Mouse (Mus musculus): ENCODE data around the gene Rasl10b. TPM values are rescaled to one million over a fixed set of nuclear protein-coding genes. Genes with fewer than 3 reads are reported as not detected.
A peak's percentile ranks its signal among the peaks of the same experiment; 100 is the strongest.

Gene Rasl10b
- polyA plus RNA-seq, 1 experiment from 2014 or later, result 8.1 TPM

DNA sequence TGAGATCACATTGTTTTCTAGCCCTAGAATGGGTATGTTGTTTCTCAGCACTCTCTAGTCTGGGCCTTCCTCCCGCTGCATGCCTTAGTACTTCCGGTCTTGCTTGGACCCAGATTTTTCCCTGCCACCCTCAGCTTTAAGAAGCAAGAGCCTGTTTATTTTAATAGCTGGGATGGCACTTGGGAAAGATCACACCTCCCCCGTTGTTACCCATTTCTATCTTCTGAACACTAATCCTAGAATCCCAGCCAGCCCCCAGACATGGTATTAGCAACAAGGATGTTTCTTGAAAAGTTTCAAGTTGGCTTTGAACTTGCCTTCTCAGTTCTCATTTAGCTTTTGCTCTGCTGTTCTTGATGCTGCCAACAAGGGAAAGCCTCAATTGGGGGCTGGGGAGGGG is 2.5 kb upstream of the Rasl10b start:
- peaks cover 24% of the 10 kb centered on the region for H3K4me1 ChIP-seq (replicated peaks)
- H3K27ac ChIP-seq, result no peak overlapping the region
- H3K4me2 ChIP-seq, result no peak overlapping the region
- peaks cover 5% of the 10 kb centered on the region; the same call in 1 of the 2 replicates for H3K27me3 ChIP-seq
- 48% methylated on average over 3 of the region's 3 CpGs for WGBS
- H3K36me3 ChIP-seq, result peaks cover 18% of the 10 kb centered on the region; the same call in 1 of the 2 replicates
- ATAC-seq (replicated peaks; ENCODE audit: insufficient number of reproducible peaks, insufficient read depth, low FRiP score, low read depth), result no peak
- no peaks in the 10 kb centered on the region for H3K9me3 ChIP-seq (replicated peaks)
- no peak overlapping the region for H3K9ac ChIP-seq
- no peak overlapping the region for H3K4me3 ChIP-seq

DNA sequence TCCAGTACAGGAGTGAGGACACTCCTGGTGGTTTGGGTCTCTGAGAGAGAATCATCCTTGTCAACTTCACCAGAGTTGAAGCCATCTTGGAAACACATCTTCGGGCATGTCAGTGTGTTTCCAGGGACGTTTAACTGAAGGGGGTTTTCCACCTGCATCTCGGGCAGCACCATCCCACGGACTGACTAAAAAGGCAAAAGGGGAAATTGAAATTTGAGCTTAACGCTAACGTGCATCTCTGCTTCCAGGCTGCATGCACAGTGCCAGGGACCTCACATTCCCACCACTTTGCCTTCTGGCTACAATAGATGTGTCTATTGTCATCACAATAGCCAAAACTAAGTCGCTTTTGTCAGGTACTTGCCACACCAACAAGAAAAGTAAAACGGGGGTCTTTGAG is 695 bp upstream of the Rasl10b start:
- Histone ChIP-seq H3K27ac (no peak overlapping the region), H3K36me3 (peaks cover 8% of the 10 kb centered on the region; the same call in 1 of the 2 replicates), H3K4me3 (no peak overlapping the region), H3K4me1 (replicated peaks) (peaks cover 24% of the 10 kb centered on the region), H3K9ac (no peak overlapping the region), H3K4me2 (no peak overlapping the region), H3K9me3 (replicated peaks) (no peaks in the 10 kb centered on the region), H3K27me3 (peaks cover 9% of the 10 kb centered on the region; the same call in 1 of the 2 replicates)
- no peak for ATAC-seq (replicated peaks; ENCODE audit: insufficient number of reproducible peaks, insufficient read depth, low FRiP score, low read depth)
- 42% methylated on average over 8 of the region's 8 CpGs for WGBS

DNA sequence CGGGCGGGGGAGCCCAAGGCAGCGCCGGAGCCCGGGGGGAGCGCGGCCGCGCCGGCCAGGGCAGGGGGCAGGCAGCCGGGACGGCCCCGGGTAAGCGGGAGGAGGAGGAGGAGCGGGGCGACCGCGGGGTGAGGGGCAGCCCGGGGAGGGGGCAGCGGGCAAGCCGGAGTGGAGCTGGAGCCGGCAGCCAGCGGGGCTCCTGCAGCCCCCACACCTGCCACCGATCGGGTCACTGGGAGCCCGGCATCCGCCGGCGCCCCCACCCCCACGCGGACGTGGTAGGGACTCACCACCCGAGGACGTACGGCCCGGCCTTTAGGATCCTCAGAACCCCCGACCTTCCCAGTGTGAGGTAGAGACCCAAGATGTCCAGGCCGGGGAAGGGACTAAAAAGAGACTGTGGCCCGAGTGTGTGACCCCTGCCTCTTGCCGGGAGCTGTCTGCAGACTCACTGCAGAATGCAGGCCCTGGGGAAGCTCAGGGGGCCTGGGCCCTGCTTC is 905 bp downstream of the Rasl10b start:
- ATAC-seq (replicated peaks; ENCODE audit: insufficient number of reproducible peaks, insufficient read depth, low FRiP score, low read depth), result 0 out of 2 replicates have a peak, but pooled peaks have one; percentile 25
- Histone ChIP-seq H3K27ac (peak overlapping the region; percentile 38; the same call in 1 of the 2 replicates), H3K9me3 (replicated peaks) (no peaks in the 10 kb centered on the region), H3K4me1 (replicated peaks) (peaks cover 24% of the 10 kb centered on the region), H3K36me3 (no peaks in the 10 kb centered on the region), H3K9ac (peak overlapping the region; percentile 73), H3K27me3 (peaks cover 9% of the 10 kb centered on the region; the same call in 1 of the 2 replicates), H3K4me3 (peak overlapping the region; percentile 87), H3K4me2 (peak overlapping the region; percentile 91)
- WGBS, result 3% methylated on average over 26 of the region's 40 CpGs

- Histone ChIP-seq H3K36me3 (no peaks in the 10 kb centered on the region), H3K4me3 (peak overlapping the region; percentile 87), H3K9ac (no peak overlapping the region), H3K4me1 (replicated peaks) (peaks cover 24% of the 10 kb centered on the region), H3K4me2 (peak overlapping the region; percentile 91), H3K27ac (no peak overlapping the region), H3K9me3 (replicated peaks) (no peaks in the 10 kb centered on the region), H3K27me3 (peaks cover 9% of the 10 kb centered on the region; the same call in 1 of the 2 replicates)
- no peak for ATAC-seq (replicated peaks; ENCODE audit: insufficient number of reproducible peaks, insufficient read depth, low FRiP score, low read depth)
- WGBS, result 71% methylated on average over 6 of the region's 6 CpGs
Observed at GRCm38 (mm10) chr11:83410510-83410909, 1.6 kb downstream of the Rasl10b start.

DNA sequence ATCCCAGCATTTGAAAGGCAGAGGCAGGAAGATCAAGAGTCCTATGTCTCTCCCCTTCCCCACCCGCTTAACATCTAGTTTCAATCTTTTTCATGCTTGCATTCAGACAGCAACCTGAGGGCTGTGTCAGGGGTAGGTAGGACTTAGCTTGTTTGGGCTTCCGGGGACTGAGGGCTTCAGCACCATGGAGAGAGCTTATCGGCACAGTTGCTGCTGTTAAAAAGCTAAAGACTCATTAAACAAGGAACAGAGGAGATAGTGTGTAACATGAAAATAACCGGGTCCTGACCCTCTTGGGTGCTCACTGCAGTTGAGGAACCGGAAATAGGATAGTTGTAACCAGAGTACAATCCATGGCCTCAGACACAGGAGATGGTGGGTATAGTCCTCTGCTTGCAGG is 8.1 kb downstream of the Rasl10b start:
- Histone ChIP-seq H3K9ac (no peak overlapping the region), H3K4me2 (no peak overlapping the region), H3K27ac (no peak overlapping the region), H3K4me1 (replicated peaks) (peaks cover 7% of the 10 kb centered on the region; the same call in 1 of the 2 replicates), H3K36me3 (no peaks in the 10 kb centered on the region), H3K4me3 (no peak overlapping the region), H3K9me3 (replicated peaks) (no peaks in the 10 kb centered on the region), H3K27me3 (peaks cover 41% of the 10 kb centered on the region)
- ATAC-seq (replicated peaks; ENCODE audit: insufficient number of reproducible peaks, insufficient read depth, low FRiP score, low read depth), result no peak
- WGBS, result 8% methylated on average over 5 of the region's 5 CpGs

- Histone ChIP-seq H3K9me3 (replicated peaks) (no peaks in the 10 kb centered on the region), H3K27ac (no peak overlapping the region), H3K9ac (no peak overlapping the region), H3K36me3 (no peaks in the 10 kb centered on the region), H3K27me3 (peaks cover 42% of the 10 kb centered on the region), H3K4me3 (no peak overlapping the region), H3K4me2 (no peak overlapping the region), H3K4me1 (replicated peaks) (peaks cover 7% of the 10 kb centered on the region; the same call in 1 of the 2 replicates)
- 75% methylated on average over 7 of the region's 7 CpGs for WGBS
- no peak for ATAC-seq (replicated peaks; ENCODE audit: insufficient number of reproducible peaks, insufficient read depth, low FRiP score, low read depth)
Observed at GRCm38 (mm10) chr11:83417708-83418107, 8.8 kb downstream of the Rasl10b start.

GRCm38 (mm10) chr11:83418566-83418965 is 9.6 kb downstream of the Rasl10b start:
- H3K4me3 ChIP-seq, result no peak overlapping the region
- no peak overlapping the region for H3K9ac ChIP-seq
- peak overlapping the region; percentile 28 for H3K4me2 ChIP-seq
- H3K4me1 ChIP-seq (replicated peaks), result peaks cover 7% of the 10 kb centered on the region; the same call in 1 of the 2 replicates
- no peak overlapping the region for H3K27ac ChIP-seq
- WGBS, result 8% methylated on average over 38 of the region's 38 CpGs
- H3K36me3 ChIP-seq, result no peaks in the 10 kb centered on the region
- H3K27me3 ChIP-seq, result peaks cover 42% of the 10 kb centered on the region
- ATAC-seq (replicated peaks; ENCODE audit: insufficient number of reproducible peaks, insufficient read depth, low FRiP score, low read depth), result peak; percentile 47; the same call in 1 of the 2 replicates
- H3K9me3 ChIP-seq (replicated peaks), result no peaks in the 10 kb centered on the region

DNA sequence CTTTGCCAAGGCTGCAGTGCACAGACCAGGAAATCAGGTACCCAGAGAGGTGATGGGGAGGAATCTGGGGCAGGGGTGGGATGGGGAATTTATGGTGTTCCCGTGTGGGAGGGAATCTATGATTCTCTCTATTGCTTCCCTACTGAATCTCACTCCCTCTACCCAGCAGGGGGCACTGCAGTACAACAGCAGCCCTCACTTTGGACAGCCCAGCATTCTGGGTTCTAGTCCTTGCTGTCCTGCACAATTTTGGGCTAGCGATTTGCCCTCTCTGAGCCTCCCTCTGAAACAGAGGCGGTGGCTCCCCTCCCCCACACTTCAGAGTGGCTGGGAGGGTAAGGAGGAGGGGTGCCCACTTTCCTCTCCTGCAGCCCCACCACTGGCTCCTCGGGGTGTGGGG is 11.4 kb downstream of the Rasl10b start:
- H3K27ac ChIP-seq, result no peak overlapping the region
- no peak overlapping the region for H3K4me3 ChIP-seq
- H3K9me3 ChIP-seq (replicated peaks), result no peaks in the 10 kb centered on the region
- H3K9ac ChIP-seq, result no peak overlapping the region
- H3K4me1 ChIP-seq (replicated peaks), result peaks cover 7% of the 10 kb centered on the region; the same call in 1 of the 2 replicates
- no peak overlapping the region for H3K4me2 ChIP-seq
- H3K27me3 ChIP-seq, result peaks cover 46% of the 10 kb centered on the region
- no peak for ATAC-seq (replicated peaks; ENCODE audit: insufficient number of reproducible peaks, insufficient read depth, low FRiP score, low read depth)
- no peaks in the 10 kb centered on the region for H3K36me3 ChIP-seq
- WGBS, result 31% methylated on average over 4 of the region's 4 CpGs

DNA sequence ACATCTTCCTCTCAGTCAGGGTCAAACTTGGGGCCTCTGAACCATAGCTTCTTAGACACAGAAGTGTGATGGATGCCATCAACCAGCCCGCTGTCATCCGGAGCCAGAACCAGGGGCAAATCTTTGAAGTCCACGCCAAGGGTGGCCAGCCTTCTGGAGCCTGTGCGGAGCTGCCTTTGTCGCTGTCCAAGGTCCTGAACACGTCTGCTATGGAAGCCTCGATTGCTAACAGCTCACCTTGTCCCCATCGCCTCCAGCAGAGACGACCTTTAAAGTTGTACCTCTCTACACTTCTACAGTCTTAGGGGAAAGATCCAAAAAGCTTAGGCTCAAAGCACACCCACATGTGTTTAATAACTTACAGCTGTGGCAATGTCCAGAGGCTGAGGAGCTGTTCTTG is 12.4 kb downstream of the Rasl10b start:
- Histone ChIP-seq H3K4me2 (no peak overlapping the region), H3K4me1 (replicated peaks) (peaks cover 7% of the 10 kb centered on the region; the same call in 1 of the 2 replicates), H3K9me3 (replicated peaks) (no peaks in the 10 kb centered on the region), H3K4me3 (no peak overlapping the region), H3K27ac (no peak overlapping the region), H3K27me3 (peaks cover 55% of the 10 kb centered on the region), H3K9ac (no peak overlapping the region), H3K36me3 (no peaks in the 10 kb centered on the region)
- no peak for ATAC-seq (replicated peaks; ENCODE audit: insufficient number of reproducible peaks, insufficient read depth, low FRiP score, low read depth)
- 3% methylated on average over 9 of the region's 9 CpGs for WGBS

DNA sequence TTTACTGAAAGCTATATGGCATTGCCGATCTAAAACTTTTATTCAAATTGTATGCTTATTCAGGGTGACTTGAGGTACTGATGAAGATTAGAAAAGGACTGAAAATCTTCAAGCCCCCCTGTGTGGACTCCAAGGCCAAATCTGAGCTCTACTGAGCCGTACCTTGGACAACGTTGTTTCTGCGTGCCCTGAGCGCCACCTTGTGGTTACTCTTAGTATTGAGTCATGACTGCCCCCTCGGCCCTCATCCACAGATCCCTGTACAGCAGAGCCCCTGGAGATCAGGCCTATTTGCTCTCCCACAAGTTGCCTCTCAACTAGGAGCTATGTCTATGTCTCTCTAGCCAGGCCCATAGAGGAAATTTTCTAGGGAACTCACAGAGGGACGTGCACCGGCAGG is 15.7 kb downstream of the Rasl10b start:
- Histone ChIP-seq H3K27me3 (peaks cover 56% of the 10 kb centered on the region), H3K4me2 (no peak overlapping the region), H3K9ac (no peak overlapping the region), H3K36me3 (no peaks in the 10 kb centered on the region), H3K9me3 (replicated peaks) (no peaks in the 10 kb centered on the region), H3K4me1 (replicated peaks) (peaks cover 10% of the 10 kb centered on the region), H3K27ac (no peak overlapping the region), H3K4me3 (no peak overlapping the region)
- peak; percentile 54; the same call in 1 of the 2 replicates for ATAC-seq (replicated peaks; ENCODE audit: insufficient number of reproducible peaks, insufficient read depth, low FRiP score, low read depth)
- 5% methylated on average over 8 of the region's 8 CpGs for WGBS

DNA sequence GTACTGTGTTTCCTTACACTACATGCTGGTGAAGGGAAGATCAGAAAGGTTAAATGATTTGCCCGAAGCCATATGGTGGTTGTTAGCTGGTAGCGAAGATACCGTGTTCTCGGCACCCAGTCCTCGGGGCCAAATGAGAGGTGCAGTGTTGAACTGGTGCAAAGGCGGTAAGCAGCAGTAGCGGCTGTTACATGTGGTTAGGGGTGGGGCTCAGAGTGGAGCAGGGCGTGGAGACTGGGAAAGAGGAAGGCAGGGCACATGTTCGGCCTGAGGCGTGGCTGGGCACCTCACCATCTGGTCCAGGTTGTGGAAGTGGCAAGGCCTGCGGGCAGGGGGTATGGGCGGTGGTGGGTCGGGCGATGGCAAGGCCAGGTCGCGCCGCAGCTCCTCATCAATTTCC is 18.0 kb downstream of the Rasl10b start:
- 29% methylated on average over 17 of the region's 17 CpGs for WGBS
- Histone ChIP-seq H3K4me2 (peak overlapping the region; percentile 52), H3K4me1 (replicated peaks) (peaks cover 21% of the 10 kb centered on the region), H3K36me3 (no peaks in the 10 kb centered on the region), H3K9ac (no peak overlapping the region; the same call in 1 of the 2 replicates), H3K27me3 (peaks cover 42% of the 10 kb centered on the region), H3K27ac (no peak overlapping the region), H3K4me3 (peak overlapping the region; percentile 19; the same call in 1 of the 2 replicates), H3K9me3 (replicated peaks) (no peaks in the 10 kb centered on the region)
- no peak for ATAC-seq (replicated peaks; ENCODE audit: insufficient number of reproducible peaks, insufficient read depth, low FRiP score, low read depth)

GRCm38 (mm10) chr11:83429355-83429754 is 20.4 kb downstream of the Rasl10b start, which contains the start of gene Gas2l2:
TSS of gene Gas2l2 (minus strand) at chr11:83429455.
- ATAC-seq (replicated peaks; ENCODE audit: insufficient number of reproducible peaks, insufficient read depth, low FRiP score, low read depth), result no peak
- Histone ChIP-seq H3K27ac (no peak within 1 kb of the TSS), H3K36me3 (no peaks in the 10 kb centered on the region), H3K4me1 (replicated peaks) (peaks cover 25% of the 10 kb centered on the region), H3K27me3 (peaks cover 38% of the 10 kb centered on the region), H3K4me3 (no peak within 1 kb of the TSS), H3K9ac (no peak within 1 kb of the TSS), H3K9me3 (replicated peaks) (no peaks in the 10 kb centered on the region), H3K4me2 (peak within 1 kb of the TSS; percentile 18; the same call in 1 of the 2 replicates)
- WGBS, result 55% methylated on average over 5 of the region's 5 CpGs
